Mouse (Mus musculus): ENCODE data around the gene Evx1.

DNA sequence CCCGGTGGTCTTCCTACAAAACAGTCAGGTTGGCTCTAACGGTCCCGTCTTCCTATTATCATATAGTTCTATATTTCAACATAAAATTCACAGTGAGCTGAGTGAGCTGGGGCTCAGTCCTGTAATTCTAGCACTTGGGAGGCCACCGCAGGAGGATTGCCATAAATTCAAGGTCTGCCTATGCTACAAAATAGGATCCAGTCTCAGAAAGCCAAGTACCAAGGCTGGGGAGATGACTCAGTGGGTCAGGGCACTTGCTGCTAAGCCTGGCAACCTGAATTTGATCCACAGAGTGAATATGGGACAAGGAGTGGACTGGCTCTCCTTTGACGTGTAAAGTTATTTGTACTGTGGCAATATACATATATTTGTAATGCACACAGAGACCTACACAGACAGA, 29.4 kb upstream of the Evx1 start:
- TF ChIP-seq POLR2A (IDR thresholded peaks at IDR 0.05; ENCODE audit: insufficient read length, low read depth), result no peak
- no peak for TF ChIP-seq USF1 (IDR thresholded peaks at IDR 0.05; ENCODE audit: low read depth)
- TF ChIP-seq TCF12 (IDR thresholded peaks at IDR 0.05; ENCODE audit: insufficient read depth, poor library complexity, severe bottlenecking), result no peak
